22 mouse cellular contexts compared by ENCODE assay signal in the genomic region with DNA sequence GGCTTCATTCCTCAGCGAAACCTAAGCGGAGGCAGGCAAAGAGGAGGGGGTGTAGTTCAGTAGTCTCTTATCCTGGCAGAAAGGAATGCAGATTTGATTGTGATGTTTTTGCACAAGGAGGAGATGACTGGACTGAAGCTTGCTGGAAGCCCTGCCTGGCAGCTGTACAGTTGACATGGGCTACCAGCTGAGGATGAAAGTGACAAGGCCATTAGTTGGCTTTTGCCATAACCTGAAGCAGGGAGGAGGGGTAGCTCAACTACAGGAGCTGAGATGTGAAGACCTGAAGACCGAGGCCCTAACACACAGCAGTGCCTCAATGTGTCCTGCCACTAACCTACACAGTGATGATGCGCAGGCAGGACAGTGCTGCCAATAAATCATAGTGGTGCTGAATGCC.
"Had no signal": no experiment of that assay in that cellular context is flagged by ENCODE, and none has a peak within 500 bp of the region (broad histone marks: within the 10 kb centered on the region; RNA-seq: fewer than 3 reads in every experiment).

No protein-coding gene starts in this region.

- ATAC-seq: forebrain, embryonic 15.5 days; forebrain, postnatal 0 days; hindbrain, embryonic 16.5 days; intestine, embryonic 16.5 days; liver, embryonic 12.5 days had no signal

- H3K4me1 ChIP-seq: forebrain, embryonic 15.5 days; heart, embryonic 13.5 days; heart, embryonic 15.5 days; hindbrain, embryonic 13.5 days; limb, embryonic 13.5 days; limb, embryonic 15.5 days; liver, embryonic 12.5 days had no signal

- H3K4me2 ChIP-seq: forebrain, embryonic 15.5 days; heart, embryonic 13.5 days; heart, embryonic 15.5 days; hindbrain, embryonic 13.5 days; limb, embryonic 13.5 days; limb, embryonic 15.5 days; liver, embryonic 12.5 days had no signal

- H3K27me3 ChIP-seq: forebrain, embryonic 15.5 days; heart, embryonic 13.5 days; heart, embryonic 15.5 days; hindbrain, embryonic 13.5 days; limb, embryonic 13.5 days; limb, embryonic 15.5 days; liver, embryonic 12.5 days had no signal

- H3K36me3 ChIP-seq: forebrain, embryonic 15.5 days; heart, embryonic 13.5 days; heart, embryonic 15.5 days; hindbrain, embryonic 13.5 days; limb, embryonic 13.5 days; limb, embryonic 15.5 days; liver, embryonic 12.5 days had no signal

- H3K27ac ChIP-seq: forebrain, embryonic 15.5 days; heart, adult 2 months; heart, embryonic 13.5 days; heart, embryonic 15.5 days; hindbrain, embryonic 13.5 days; limb, embryonic 13.5 days; limb, embryonic 15.5 days; liver, embryonic 12.5 days; liver, embryonic 14.5 days had no signal

- H3K9me3 ChIP-seq: forebrain, embryonic 15.5 days; heart, embryonic 15.5 days; hindbrain, embryonic 13.5 days; limb, embryonic 13.5 days; limb, embryonic 15.5 days; liver, embryonic 12.5 days had no signal

- H3K9ac ChIP-seq: forebrain, embryonic 15.5 days; forebrain, postnatal 0 days; heart, embryonic 13.5 days; heart, embryonic 15.5 days; hindbrain, embryonic 13.5 days; limb, embryonic 13.5 days; limb, embryonic 15.5 days; liver, embryonic 12.5 days; liver, embryonic 14.5 days had no signal

- DNase-seq: forebrain, postnatal 0 days; gastrocnemius, postnatal 14 days; gastrocnemius, postnatal 36 days; heart, adult 2 months; heart, postnatal 14 days; heart, postnatal 36 days; kidney, adult 11 months; kidney, adult 2 months; kidney, postnatal 14 days; kidney, postnatal 36 days; layer of hippocampus, postnatal 36 days; left cerebral cortex, postnatal 4 days had no signal

- H3K4me3 ChIP-seq: forebrain, embryonic 15.5 days; heart, adult 2 months; heart, embryonic 13.5 days; heart, embryonic 15.5 days; hindbrain, embryonic 13.5 days; limb, embryonic 13.5 days; limb, embryonic 15.5 days; liver, embryonic 12.5 days had no signal
